Mouse (Mus musculus): ENCODE data around the gene Babam2. TPM values are rescaled to one million over a fixed set of nuclear protein-coding genes. Genes with fewer than 3 reads are reported as not detected.
"Not testable (repeated sequence)": the region's sequence is repeated elsewhere in the genome, so short reads cannot be mapped to it uniquely, and the experiment has no call there.

The Babam2 gene
- polyA plus RNA-seq, 1 experiment from 2014 or later: 46.9 TPM

GRCm38 (mm10) chr5:31852786-31853185 lies 155.3 kb downstream of the Babam2 start:
- H3K27me3 ChIP-seq: no peaks in the 10 kb centered on the region
- H3K9ac ChIP-seq (replicated peaks): no peak overlapping the region
- H3K4me3 ChIP-seq: no peak overlapping the region
- H3K27ac ChIP-seq (replicated peaks): no peak overlapping the region
- H3K36me3 ChIP-seq: no peaks in the 10 kb centered on the region
- no peak for ATAC-seq (replicated peaks)
- no peaks in the 10 kb centered on the region for H3K9me3 ChIP-seq
- H3K4me2 ChIP-seq (replicated peaks): no peak overlapping the region
- WGBS: 84% methylated on average over 1 of the region's 1 CpGs
- H3K4me1 ChIP-seq: no peaks in the 10 kb centered on the region

GRCm38 (mm10) chr5:31853831-31854230 lies 156.3 kb downstream of the Babam2 start:
- no peaks in the 10 kb centered on the region for H3K4me1 ChIP-seq
- H3K27me3 ChIP-seq: no peaks in the 10 kb centered on the region
- no peak overlapping the region for H3K9ac ChIP-seq (replicated peaks)
- no peaks in the 10 kb centered on the region for H3K9me3 ChIP-seq
- no peak overlapping the region for H3K4me2 ChIP-seq (replicated peaks)
- no peaks in the 10 kb centered on the region for H3K36me3 ChIP-seq
- H3K4me3 ChIP-seq: no peak overlapping the region
- 95% methylated on average over 1 of the region's 1 CpGs for WGBS
- no peak for ATAC-seq (replicated peaks)
- no peak overlapping the region for H3K27ac ChIP-seq (replicated peaks)

- not testable (repeated sequence) for H3K27me3 ChIP-seq; H3K4me3 ChIP-seq; H3K4me1 ChIP-seq; ATAC-seq (replicated peaks); H3K4me2 ChIP-seq (replicated peaks); H3K9me3 ChIP-seq; H3K9ac ChIP-seq (replicated peaks); H3K36me3 ChIP-seq; H3K27ac ChIP-seq (replicated peaks)
- 90% methylated on average over 10 of the region's 10 CpGs for WGBS
These were observed 161.4 kb downstream of the Babam2 start for GRCm38 (mm10) chr5:31858877-31859276.

GRCm38 (mm10) chr5:31860426-31860825 lies 162.9 kb downstream of the Babam2 start:
- Histone ChIP-seq H3K27me3 (no peaks in the 10 kb centered on the region), H3K36me3 (no peaks in the 10 kb centered on the region), H3K9ac (replicated peaks) (no peak overlapping the region), H3K4me2 (replicated peaks) (no peak overlapping the region), H3K27ac (replicated peaks) (no peak overlapping the region), H3K4me3 (no peak overlapping the region), H3K9me3 (no peaks in the 10 kb centered on the region), H3K4me1 (no peaks in the 10 kb centered on the region)
- ATAC-seq (replicated peaks): no peak
- 86% methylated on average over 1 of the region's 1 CpGs for WGBS

GRCm38 (mm10) chr5:31860831-31861624 lies 163.5 kb downstream of the Babam2 start:
- Histone ChIP-seq H3K4me2 (replicated peaks) (no peak overlapping the region), H3K9ac (replicated peaks) (no peak overlapping the region), H3K36me3 (no peaks in the 10 kb centered on the region), H3K27me3 (no peaks in the 10 kb centered on the region), H3K9me3 (no peaks in the 10 kb centered on the region), H3K27ac (replicated peaks) (no peak overlapping the region), H3K4me1 (no peaks in the 10 kb centered on the region), H3K4me3 (no peak overlapping the region)
- no peak for ATAC-seq (replicated peaks)
- WGBS: 89% methylated on average over 5 of the region's 5 CpGs

GRCm38 (mm10) chr5:31862753-31863468 lies 165.4 kb downstream of the Babam2 start:
- Histone ChIP-seq H3K27me3 (no peaks in the 10 kb centered on the region), H3K9ac (replicated peaks) (no peak overlapping the region), H3K4me1 (no peaks in the 10 kb centered on the region), H3K36me3 (no peaks in the 10 kb centered on the region), H3K4me3 (no peak overlapping the region), H3K27ac (replicated peaks) (no peak overlapping the region), H3K4me2 (replicated peaks) (no peak overlapping the region), H3K9me3 (no peaks in the 10 kb centered on the region)
- 89% methylated on average over 1 of the region's 1 CpGs for WGBS
- no peak for ATAC-seq (replicated peaks)

- Histone ChIP-seq H3K4me1 (no peaks in the 10 kb centered on the region), H3K36me3 (no peaks in the 10 kb centered on the region), H3K27me3 (no peaks in the 10 kb centered on the region), H3K4me3 (no peak overlapping the region), H3K9ac (replicated peaks) (no peak overlapping the region), H3K4me2 (replicated peaks) (no peak overlapping the region), H3K9me3 (no peaks in the 10 kb centered on the region), H3K27ac (replicated peaks) (no peak overlapping the region)
- WGBS: 61% methylated on average over 2 of the region's 2 CpGs
- no peak for ATAC-seq (replicated peaks)
These were observed 166.6 kb downstream of the Babam2 start for GRCm38 (mm10) chr5:31864095-31864494.

GRCm38 (mm10) chr5:31866071-31866470 lies 168.6 kb downstream of the Babam2 start:
- Histone ChIP-seq H3K4me2 (replicated peaks) (no peak overlapping the region), H3K36me3 (no peaks in the 10 kb centered on the region), H3K9ac (replicated peaks) (no peak overlapping the region), H3K4me3 (no peak overlapping the region), H3K27ac (replicated peaks) (no peak overlapping the region), H3K9me3 (no peaks in the 10 kb centered on the region), H3K27me3 (no peaks in the 10 kb centered on the region), H3K4me1 (no peaks in the 10 kb centered on the region)
- ATAC-seq (replicated peaks): no peak
- WGBS: 86% methylated on average over 3 of the region's 3 CpGs

GRCm38 (mm10) chr5:31870856-31871520 lies 173.5 kb downstream of the Babam2 start:
- 85% methylated on average over 8 of the region's 8 CpGs for WGBS
- Histone ChIP-seq H3K9me3 (no peaks in the 10 kb centered on the region), H3K4me3 (no peak overlapping the region), H3K9ac (replicated peaks) (no peak overlapping the region), H3K4me1 (no peaks in the 10 kb centered on the region), H3K4me2 (replicated peaks) (no peak overlapping the region), H3K36me3 (no peaks in the 10 kb centered on the region), H3K27ac (replicated peaks) (no peak overlapping the region), H3K27me3 (no peaks in the 10 kb centered on the region)
- no peak for ATAC-seq (replicated peaks)

GRCm38 (mm10) chr5:31873328-31873727 lies 175.8 kb downstream of the Babam2 start:
- H3K4me1 ChIP-seq: no peaks in the 10 kb centered on the region
- H3K4me3 ChIP-seq: no peak overlapping the region
- H3K27me3 ChIP-seq: no peaks in the 10 kb centered on the region
- no peak overlapping the region for H3K4me2 ChIP-seq (replicated peaks)
- no peaks in the 10 kb centered on the region for H3K36me3 ChIP-seq
- 85% methylated on average over 2 of the region's 2 CpGs for WGBS
- H3K9ac ChIP-seq (replicated peaks): no peak overlapping the region
- ATAC-seq (replicated peaks): no peak
- no peaks in the 10 kb centered on the region for H3K9me3 ChIP-seq
- H3K27ac ChIP-seq (replicated peaks): no peak overlapping the region

- Histone ChIP-seq H3K4me1 (no peaks in the 10 kb centered on the region), H3K27me3 (no peaks in the 10 kb centered on the region), H3K9me3 (no peaks in the 10 kb centered on the region), H3K4me3 (no peak overlapping the region), H3K4me2 (replicated peaks) (no peak overlapping the region), H3K27ac (replicated peaks) (no peak overlapping the region), H3K9ac (replicated peaks) (no peak overlapping the region), H3K36me3 (no peaks in the 10 kb centered on the region)
- no peak for ATAC-seq (replicated peaks)
- WGBS: 77% methylated on average over 1 of the region's 1 CpGs
These were observed 177.1 kb downstream of the Babam2 start for GRCm38 (mm10) chr5:31874543-31874942.

- H3K4me2 ChIP-seq (replicated peaks): no peak overlapping the region
- H3K27me3 ChIP-seq: no peaks in the 10 kb centered on the region
- H3K9me3 ChIP-seq: no peaks in the 10 kb centered on the region
- no peak overlapping the region for H3K4me3 ChIP-seq
- 72% methylated on average over 3 of the region's 3 CpGs for WGBS
- no peaks in the 10 kb centered on the region for H3K36me3 ChIP-seq
- H3K27ac ChIP-seq (replicated peaks): no peak overlapping the region
- H3K4me1 ChIP-seq: no peaks in the 10 kb centered on the region
- no peak overlapping the region for H3K9ac ChIP-seq (replicated peaks)
- ATAC-seq (replicated peaks): no peak
These were observed 178.0 kb downstream of the Babam2 start for GRCm38 (mm10) chr5:31875443-31875842.

Measured in forebrain, embryonic 15.5 days (tissue).